Mouse (Mus musculus): ENCODE results near the gene Cant1. TPM values are rescaled to one million over a fixed set of nuclear protein-coding genes. Genes with fewer than 3 reads are reported as not detected.

The Cant1 gene
- 10 to 100 TPM; 20.1 to 20.7 TPM for total RNA-seq (2021)
- long read RNA-seq, experiment 1, full-length matches to known transcripts = 12 of 20 reads
- long read RNA-seq, experiment 1, partial matches to known transcripts = 2 of 20 reads
- long read RNA-seq, experiment 1, other reads (novel, unspliced or antisense) = 6 of 20 reads
- long read RNA-seq, experiment 2, full-length matches to known transcripts = 24 of 28 reads
- long read RNA-seq, experiment 2, partial matches to known transcripts = 1 of 28 reads
- long read RNA-seq, experiment 2, other reads (novel, unspliced or antisense) = 3 of 28 reads

DNA sequence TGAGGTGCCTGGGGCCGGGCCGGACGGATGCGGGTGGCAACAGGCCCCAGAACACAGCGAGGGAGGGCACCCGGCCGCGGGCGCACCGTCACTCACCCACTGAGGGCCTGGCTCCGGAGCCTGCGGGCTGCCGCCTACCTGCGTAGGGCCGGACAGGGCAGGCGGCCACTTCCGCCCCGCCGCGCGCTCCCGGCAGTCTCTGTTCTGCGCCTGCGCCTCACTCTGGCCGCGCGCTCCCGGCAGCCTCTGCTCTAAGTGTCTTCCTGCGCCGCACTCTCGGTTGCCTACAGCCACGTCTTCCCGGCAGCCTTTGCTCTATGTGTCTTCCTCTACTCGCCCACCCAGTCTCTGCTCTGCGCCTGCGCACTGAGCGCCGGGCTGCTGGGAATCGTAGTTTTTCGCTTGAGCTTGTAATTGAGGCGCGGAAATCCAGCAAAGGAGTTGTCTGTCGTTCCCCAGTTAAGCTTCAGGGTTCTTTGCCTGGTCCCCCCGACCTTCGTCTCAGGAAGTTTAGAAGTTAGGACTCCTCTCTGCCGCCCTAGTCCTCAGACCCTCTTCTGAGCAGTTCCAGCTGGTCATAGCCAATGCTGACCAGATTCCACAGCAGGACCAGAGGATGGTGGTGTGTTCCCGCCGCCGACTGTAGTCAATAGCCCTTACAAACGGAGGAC lies at the start of gene Cant1:
Gene Cant1, minus strand, starts transcription at position 253 of the 671 bp plus-strand sequence.
- DNase-seq (ENCODE audit: low spot score in 2 of 2) = peak; percentile 92 to 96

GRCm38 (mm10) chr11:118467441-118468035 lies 48.7 kb upstream of the Cant1 start:
- DNase-seq (ENCODE audit: low spot score in 2 of 2) = no peak

- no peak for DNase-seq (ENCODE audit: low spot score in 2 of 2)
These were observed 41.4 kb upstream of the Cant1 start for GRCm38 (mm10) chr11:118460280-118460679.

GRCm38 (mm10) chr11:118459536-118459935 lies 40.6 kb upstream of the Cant1 start:
- DNase-seq (ENCODE audit: low spot score in 2 of 2) = no peak

- peak in 1 of 2 experiments; percentile 61 for DNase-seq (ENCODE audit: low spot score in 2 of 2)
These were observed 40.2 kb upstream of the Cant1 start for GRCm38 (mm10) chr11:118459051-118459450.

DNA sequence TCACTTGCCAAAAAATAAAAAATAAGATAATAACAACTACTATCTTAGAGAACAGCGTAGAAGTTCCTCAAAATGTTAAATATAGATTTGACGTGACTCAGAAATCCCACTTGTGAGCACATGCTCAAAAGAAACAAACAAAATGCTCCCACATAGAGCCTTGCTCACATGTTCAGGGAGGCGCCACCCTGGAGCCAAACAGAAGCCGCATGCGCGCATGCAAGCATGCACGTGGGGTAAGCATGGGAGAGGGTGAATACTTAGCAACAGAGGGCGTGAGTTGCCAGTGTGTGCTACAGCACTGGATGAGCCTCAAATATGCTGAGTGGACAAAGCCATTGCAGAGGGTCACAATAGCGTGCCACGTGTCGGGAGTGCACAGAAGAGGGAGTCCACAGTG lies 38.1 kb upstream of the Cant1 start:
- DNase-seq (ENCODE audit: low spot score in 2 of 2) = no peak

GRCm38 (mm10) chr11:118455788-118456187 lies 36.9 kb upstream of the Cant1 start:
- DNase-seq (ENCODE audit: low spot score in 2 of 2) = no peak

GRCm38 (mm10) chr11:118453886-118454671 lies 35.2 kb upstream of the Cant1 start:
- DNase-seq (ENCODE audit: low spot score in 2 of 2) = peak in 1 of 2 experiments; percentile 64

GRCm38 (mm10) chr11:118452955-118453354 lies 34.1 kb upstream of the Cant1 start:
- DNase-seq (ENCODE audit: low spot score in 2 of 2) = no peak

DNA sequence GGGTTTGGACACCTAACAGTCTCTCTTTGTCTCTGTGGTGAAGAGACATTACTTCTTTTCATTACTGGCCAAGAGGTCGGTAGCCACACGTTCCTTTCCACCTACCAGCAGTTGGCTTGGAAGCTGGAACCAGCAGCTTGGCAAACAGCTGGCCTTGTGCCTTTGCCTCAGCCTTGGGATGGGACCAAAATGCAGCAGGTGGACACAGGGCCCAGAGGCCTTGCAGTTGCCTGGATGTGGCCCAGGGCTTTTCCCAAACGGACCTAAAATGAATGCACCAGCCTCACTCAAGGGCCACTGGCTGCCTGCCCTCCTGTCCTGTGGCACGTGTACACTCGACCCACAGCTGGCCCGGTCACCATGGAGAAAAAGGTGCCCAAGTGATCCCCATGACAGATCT lies 32.3 kb upstream of the Cant1 start:
- DNase-seq (ENCODE audit: low spot score in 2 of 2) = no peak

DNA sequence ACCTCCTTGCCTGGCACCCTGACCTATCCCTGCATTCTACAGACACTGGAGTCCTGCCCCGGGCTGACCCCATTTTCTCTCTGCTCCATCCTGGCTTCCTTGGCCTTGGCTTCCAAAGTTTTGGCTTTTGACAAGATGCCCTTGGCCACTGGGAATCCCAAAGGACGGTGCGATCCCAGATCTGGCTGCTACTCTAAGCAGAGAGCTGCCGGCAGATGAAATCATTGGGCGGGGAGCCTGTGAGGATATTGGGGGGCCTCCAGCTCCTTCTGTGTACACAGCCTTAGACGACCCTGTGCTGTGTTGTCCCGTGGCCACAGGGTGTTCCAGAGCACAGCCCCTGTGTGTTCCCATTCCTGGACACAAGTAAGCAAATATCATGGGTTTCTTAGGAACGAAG lies 29.5 kb upstream of the Cant1 start:
- DNase-seq (ENCODE audit: low spot score in 2 of 2) = peak; percentile 58 to 82

DNA sequence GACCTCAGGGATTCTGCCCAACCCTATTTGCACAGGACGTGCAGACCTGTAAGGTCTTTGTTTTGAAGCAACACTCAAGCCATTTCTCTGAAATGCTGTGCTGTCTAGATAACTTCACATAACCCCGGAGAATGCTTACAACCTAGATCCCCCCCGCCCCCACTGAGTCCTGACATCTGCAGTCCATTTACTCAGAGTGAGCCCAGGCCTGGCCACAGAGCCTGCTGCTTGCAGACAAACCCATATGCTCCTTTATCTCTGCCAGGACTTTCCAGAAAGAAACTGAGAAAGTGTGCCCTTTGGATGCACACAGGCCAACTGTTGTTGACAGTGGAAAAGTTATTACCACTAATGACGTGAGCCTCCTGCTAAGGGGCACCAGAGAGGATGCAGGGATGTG lies 28.5 kb upstream of the Cant1 start:
- no peak for DNase-seq (ENCODE audit: low spot score in 2 of 2)

DNA sequence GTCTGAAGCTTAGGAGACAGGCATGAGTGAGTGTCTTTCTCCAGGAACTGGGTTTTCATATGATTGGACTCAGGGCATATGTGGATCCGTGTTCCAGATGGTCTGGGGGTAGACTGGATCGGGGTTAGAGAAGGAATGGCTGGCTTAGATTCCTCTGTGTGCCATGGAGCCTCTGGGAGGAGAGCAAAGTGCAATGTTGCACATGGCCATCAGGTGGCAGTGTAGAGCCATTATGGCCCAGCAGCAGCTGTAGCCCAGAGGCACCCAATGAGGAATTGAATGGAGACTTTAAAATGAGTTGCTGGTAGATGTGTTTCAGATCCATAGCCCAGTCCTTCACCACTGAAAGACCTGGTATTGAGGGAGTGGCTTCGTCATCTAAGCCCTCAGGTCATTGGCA lies 27.0 kb upstream of the Cant1 start:
- DNase-seq (ENCODE audit: low spot score in 2 of 2) = peak in 1 of 2 experiments; percentile 64

GRCm38 (mm10) chr11:118443201-118443970 lies 24.5 kb upstream of the Cant1 start:
- peak; percentile 78 to 81 for DNase-seq (ENCODE audit: low spot score in 2 of 2)

GRCm38 (mm10) chr11:118442691-118443090 lies 23.8 kb upstream of the Cant1 start:
- no peak for DNase-seq (ENCODE audit: low spot score in 2 of 2)

DNA sequence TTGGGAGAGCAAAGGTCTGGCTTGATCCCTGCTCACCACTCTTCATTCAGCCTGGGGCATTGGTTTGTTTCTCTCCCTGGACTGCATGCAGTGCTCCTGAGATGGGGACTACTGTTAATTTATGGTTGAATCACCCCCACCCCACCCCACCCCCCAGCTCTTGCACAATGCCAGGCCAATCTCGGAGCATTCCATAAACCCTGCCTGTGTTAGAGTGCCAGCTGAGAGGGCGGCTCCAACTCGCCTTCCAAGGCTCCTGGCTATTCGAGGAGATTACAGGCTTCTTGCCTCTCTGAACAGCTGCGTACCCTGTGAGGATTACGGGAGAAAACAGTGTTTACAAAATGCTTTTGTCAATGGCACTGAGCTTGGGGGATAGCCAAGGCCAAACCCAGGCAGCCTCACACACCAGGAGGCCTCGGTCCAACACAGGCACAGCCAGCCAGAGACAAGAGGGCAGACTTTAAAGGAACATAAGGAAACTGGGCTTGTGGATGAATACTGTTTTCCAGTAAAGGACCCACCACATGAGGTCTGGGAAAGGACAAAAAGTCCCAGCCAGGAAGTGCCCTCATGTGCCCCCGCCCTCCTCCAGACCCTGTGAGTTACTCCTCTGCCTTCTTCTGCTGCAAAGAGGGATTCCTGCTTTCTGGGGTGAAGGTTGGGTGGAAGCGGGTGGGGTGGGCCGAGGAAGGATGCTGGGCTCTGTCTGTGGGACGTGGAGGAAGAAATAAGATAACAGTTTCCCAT lies 20.0 kb upstream of the Cant1 start:
- no peak for DNase-seq (ENCODE audit: low spot score in 2 of 2)

GRCm38 (mm10) chr11:118436471-118436935 lies 17.6 kb upstream of the Cant1 start:
- DNase-seq (ENCODE audit: low spot score in 2 of 2) = no peak

DNA sequence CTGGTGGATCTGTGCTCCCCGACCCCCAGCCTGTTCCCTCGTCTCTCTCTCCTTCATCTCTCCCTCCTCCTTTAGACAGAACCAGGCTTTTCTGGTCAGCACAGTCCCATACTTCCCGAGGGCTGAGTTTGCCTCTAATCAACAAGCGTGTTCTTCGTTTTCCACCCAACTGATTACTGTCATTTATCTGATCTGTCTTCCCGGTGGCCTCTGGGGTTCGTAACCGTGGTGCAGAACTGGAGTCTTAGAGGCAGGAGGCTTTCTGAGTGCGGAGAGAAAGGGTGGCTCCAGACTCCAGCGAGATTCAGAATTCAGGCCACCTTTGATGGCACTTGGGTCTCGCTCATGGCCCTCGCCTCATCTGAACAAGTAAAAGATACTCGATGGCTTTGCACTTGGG lies 15.2 kb upstream of the Cant1 start:
- DNase-seq (ENCODE audit: low spot score in 2 of 2) = no peak

GRCm38 (mm10) chr11:118433398-118433868 lies 14.5 kb upstream of the Cant1 start:
- no peak for DNase-seq (ENCODE audit: low spot score in 2 of 2)
